In the genomic region with DNA sequence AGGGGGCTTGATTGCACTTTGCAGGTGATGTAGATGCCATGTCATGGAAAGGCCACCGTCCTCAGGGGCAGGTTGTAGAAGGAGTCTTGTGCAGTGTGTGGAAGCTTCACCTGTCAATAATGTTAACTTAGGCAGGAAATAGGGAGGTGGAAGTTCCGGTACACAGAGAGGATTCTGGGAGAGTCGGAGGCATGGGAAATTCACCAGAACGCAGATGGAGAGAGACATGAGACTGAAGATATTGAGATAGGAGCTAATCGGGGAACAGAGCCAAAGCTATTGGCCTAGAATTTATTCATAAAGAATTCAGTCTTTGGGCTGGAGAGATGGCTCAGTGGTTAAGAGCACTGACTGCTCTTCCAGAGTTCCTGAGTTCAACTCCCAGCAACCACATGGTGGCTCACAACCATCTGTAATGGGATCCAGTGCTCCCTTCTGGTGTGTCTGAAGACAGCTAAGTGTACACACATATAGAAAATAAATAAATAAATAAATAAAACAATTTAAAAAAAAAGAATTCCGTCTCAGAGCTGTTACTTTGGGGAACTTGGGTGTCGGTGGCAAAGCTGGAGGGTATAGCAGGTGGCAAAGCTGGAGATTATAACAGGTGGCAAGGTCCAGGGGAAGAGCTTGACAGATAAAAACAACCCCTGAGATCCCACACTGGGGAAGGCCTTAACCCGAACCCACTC, we compare ENCODE assay signal across 24 mouse cellular contexts. TPM values are rescaled to one million over a fixed set of nuclear protein-coding genes. Genes with fewer than 3 reads are reported as not detected.
"Had no signal": no experiment of that assay in that cellular context is flagged by ENCODE, and none has a peak within 500 bp of the region (broad histone marks: within the 10 kb centered on the region; RNA-seq: fewer than 3 reads in every experiment).

No protein-coding gene starts in this region.

- DNase-seq: gastrocnemius, postnatal 14 days; gastrocnemius, postnatal 36 days; heart, adult 11 months; heart, adult 2 months; heart, postnatal 14 days; heart, postnatal 36 days; kidney, adult 18-20 months; kidney, adult 8-10 months; kidney, postnatal 10 days; kidney, postnatal 25 days; kidney, postnatal 4 days; liver had no signal

- H3K9me3 ChIP-seq: heart, embryonic 13.5 days; heart, embryonic 15.5 days; hindbrain, embryonic 13.5 days; hindbrain, embryonic 15.5 days; intestine, embryonic 15.5 days; limb, embryonic 10.5 days; limb, embryonic 12.5 days had no signal

- H3K27ac ChIP-seq: heart, adult 2 months; heart, embryonic 13.5 days; heart, embryonic 15.5 days; hindbrain, embryonic 13.5 days; hindbrain, embryonic 15.5 days; hindbrain, postnatal 0 days; intestine, embryonic 15.5 days; layer of hippocampus, adult 2 months; left cerebral cortex, adult 2 months; limb, embryonic 12.5 days had no signal

- H3K9ac ChIP-seq: heart, embryonic 15.5 days; hindbrain, embryonic 13.5 days; hindbrain, embryonic 15.5 days; intestine, embryonic 15.5 days; limb, embryonic 12.5 days had no signal

- H3K27me3 ChIP-seq: hindbrain, embryonic 15.5 days; intestine, embryonic 15.5 days had no signal

- H3K36me3 ChIP-seq: heart, embryonic 13.5 days; heart, embryonic 15.5 days; hindbrain, embryonic 13.5 days; hindbrain, embryonic 15.5 days; intestine, embryonic 15.5 days; limb, embryonic 10.5 days; limb, embryonic 12.5 days had no signal

- H3K4me2 ChIP-seq: heart, embryonic 11.5 days; heart, embryonic 15.5 days; hindbrain, embryonic 13.5 days; hindbrain, embryonic 15.5 days; limb, embryonic 12.5 days had no signal

- H3K4me3 ChIP-seq: heart, adult 2 months; heart, embryonic 13.5 days; heart, embryonic 15.5 days; hindbrain, embryonic 13.5 days; hindbrain, embryonic 15.5 days; intestine, embryonic 15.5 days; layer of hippocampus, adult 2 months; left cerebral cortex, adult 2 months; limb, embryonic 10.5 days; limb, embryonic 12.5 days had no signal

- ATAC-seq: hindbrain, postnatal 0 days; inflammation-experienced regulatory T-cells, adult 6 months had no signal

RNA-seq across cellular contexts. Expression of gene Traf1, which starts 4.8 kb away (rescaled TPM):
- polyA plus RNA-seq: limb, embryonic 10.5 days had no signal
